Mouse (Mus musculus) thymus, postnatal 4 days (tissue): ENCODE results near the gene Rps5.
"Not testable (repeated sequence)": the region's sequence is repeated elsewhere in the genome, so short reads cannot be mapped to it uniquely, and the experiment has no call there.

ENCODE experiments used
- DNase-seq: peaks from one replicate; pipeline ENCODE4 v3.0.0; 2021

Gene Rps5

DNA sequence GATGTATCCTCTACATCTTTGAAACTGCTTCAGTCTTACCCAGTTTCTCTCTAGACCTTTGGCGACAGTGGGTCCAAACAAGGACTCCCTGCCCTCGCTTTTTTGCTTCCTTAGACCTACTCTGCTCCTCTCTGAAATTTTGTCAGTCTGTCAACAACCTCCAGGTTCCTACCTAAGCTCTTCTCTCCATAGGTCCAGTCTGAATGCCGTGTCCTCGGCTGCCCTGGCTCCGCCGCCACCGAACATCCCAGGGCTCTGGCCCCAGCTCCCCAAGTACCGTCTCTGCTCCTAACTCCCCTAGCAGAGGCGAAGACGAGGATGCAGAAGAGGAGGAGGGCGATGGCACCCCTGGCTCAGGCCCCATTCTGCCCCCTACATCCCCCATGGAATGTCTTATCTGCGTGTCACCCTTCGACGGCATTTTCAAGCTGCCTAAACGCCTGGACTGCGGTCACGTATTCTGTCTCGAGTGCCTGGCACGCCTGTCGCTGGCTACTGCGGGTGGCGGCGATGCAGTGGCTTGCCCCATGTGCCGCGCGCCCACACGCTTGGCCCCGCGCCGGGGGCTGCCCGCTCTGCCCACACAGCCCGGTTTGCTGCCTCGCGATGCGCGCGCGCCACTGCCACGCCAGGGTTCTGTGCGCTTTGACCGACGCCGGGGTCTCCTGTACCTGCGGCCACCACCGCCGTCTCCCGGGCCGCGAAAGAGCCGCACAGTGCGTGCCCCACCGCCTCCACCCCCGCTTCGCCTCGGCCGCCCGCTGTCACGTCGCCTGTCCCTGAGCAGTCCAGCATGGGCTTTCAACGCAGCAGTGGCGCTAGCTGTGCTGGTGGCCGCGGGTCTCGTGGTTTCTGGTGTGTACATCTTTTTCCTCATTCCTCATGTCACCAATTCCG lies 5.9 kb downstream of the Rps5 start:
- DNase-seq: peak; percentile 35

DNA sequence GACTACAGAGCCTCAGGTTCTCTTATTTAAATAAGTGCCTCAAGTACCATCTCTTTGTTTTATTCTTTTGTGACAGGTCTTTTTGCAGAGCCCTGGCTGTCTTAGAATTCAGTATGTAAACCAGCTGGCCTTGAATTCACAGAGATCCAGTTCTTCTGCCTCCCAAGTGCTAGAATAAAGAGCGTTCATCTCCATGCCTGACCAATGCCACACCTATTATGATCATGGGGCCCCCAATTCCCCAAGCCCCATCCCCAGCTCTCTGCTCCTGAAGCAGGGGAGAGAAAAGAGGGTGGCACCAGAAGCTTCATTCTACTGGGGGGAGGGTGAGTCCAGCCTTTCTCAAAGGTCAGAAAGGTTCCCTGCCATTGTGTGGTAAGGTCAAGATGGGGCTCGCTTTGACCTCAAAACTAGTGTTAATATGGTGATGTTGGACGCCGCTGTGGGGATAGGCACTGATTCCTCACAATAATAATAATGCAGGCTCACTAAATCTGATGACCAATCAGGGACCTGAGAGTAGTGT lies 11.6 kb downstream of the Rps5 start:
- no peak for DNase-seq

DNA sequence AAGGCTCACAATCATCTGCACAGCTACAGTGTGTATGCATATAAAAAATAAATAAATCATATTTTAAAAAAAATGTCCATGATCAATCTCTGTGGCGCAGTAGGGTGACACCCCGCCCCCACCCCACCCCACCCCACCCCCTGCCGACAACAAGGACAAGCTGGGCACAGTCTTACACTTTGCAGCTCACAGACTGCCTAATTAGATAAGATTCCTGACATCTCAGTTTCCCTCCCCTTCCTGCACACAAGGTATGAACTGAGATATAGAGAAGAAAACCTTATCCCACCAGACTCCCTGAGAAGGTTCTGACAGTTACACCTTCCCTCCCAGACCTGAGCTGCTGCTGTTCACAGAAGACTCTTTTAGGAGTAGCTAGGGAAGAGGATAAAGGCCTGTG lies 12.7 kb downstream of the Rps5 start:
- DNase-seq: no peak

DNA sequence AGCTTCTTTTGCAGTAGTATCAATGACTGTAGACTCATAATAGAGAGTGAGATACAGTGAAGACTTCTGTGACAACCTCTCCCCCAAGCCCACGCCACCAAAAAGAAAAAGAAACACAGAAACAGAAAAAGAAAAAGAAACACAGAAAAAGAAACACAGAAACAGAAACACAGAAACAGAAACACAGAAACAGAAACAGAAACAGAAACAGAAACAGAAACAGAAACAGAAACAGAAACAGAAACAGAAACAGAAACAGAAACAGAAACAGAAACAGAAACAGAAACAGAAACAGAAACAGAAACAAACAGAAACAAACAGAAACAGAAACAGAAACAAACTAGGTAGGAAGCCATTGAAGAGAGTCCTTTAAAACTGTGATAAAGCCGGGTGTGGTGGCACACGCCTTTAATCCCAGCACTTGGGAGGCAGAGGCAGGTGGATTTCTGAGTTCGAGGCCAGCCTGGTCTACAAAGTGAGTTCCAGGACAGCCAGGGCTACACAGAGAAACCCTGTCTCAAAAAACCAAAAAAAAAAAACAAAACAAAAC lies 15.2 kb downstream of the Rps5 start:
- DNase-seq: not testable (repeated sequence)

DNA sequence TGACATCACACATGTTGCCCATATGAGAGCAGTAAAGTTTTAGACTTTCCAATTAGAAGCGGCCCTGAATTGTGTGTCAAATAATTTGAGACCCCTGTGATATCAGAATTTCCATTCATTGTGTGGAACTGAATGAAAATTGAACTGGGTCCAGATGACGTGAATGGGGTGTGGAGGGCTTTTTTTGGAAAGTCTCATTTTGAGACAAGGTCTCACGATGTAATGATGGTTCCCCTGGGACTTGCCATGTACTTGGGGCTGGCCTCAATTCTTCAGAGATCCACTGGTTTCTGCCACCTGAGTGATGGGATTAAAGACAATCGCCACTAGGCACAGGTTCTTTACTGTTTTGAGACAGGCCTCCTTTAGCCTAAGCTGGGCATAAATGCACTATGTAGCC lies 18.5 kb downstream of the Rps5 start:
- no peak for DNase-seq

DNA sequence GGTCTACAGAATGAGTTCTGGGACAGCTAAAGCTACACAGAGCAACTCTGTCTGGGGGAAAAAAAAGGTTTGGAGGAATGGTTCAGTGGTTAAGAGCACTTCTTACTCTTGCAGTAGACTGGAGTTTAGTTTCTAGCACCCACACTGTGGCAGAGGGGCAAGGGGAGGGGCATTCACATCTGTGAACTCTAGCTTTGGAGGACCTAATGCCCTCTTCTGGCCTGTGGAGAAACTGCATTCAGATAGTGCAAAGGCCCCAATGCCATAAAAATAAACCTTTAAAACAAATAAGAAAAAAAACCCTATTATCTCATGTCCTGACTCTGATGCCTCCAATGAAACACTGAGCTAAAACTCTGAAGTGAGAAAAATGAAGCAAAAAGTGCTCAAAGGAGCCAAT lies 21.4 kb downstream of the Rps5 start:
- DNase-seq: peak; percentile 63

DNA sequence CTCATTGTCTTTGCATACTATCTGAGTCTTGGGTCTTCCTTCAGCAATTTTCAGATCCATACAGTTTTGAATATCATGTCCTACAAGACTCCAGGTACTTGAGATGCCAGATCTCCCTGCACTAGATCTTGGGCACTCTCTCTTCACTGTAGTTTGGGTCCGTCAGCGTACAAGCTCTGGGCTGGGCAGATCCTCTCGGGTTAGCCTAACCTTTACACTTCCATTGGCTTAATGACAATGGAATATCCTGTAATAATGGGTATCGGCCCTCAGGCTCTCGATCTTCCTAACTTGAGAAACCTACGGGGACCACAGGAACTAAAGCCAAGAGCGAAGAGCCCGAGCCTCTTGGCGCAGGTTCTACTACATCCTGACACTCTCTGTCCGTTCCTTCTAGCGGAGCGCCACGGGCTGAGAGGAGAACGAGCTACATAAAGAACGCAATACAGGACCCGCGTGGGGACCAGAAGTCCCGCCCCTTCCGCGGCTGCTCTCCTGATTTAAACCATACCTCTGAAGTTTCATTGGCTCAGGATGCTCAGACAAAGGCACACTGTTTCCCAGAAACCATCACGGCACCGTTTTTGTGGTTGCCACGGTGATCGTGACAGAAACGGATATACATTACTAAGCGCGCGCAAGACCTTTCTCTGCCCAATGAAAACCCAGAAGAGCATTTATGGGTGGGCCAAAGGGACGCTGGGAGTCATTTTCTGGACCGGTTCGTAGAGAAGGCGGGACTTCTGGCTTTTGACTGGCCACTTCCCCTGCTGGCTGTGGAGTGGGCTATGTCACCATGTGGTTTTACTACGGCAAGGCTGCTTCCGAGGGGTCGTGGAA lies 27.2 kb downstream of the Rps5 start:
- DNase-seq: peak; percentile 89

DNA sequence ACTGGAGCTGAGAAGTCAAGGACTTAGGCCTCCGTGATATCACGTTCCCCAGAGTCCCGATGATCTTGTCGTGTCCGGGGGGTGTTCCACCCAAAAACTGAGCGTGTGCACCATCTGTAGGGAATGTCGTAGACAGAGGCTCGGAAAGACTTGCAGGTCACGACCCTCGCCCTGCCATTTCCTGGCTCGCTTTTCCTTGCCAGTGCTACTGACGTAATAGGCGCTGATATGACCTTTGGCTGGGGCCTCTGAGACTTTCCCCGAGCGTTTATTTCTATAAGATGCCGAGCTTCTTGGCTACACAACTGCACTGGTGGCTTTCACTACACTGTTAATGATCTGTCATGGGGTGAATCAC lies 27.8 kb downstream of the Rps5 start:
- no peak for DNase-seq

DNA sequence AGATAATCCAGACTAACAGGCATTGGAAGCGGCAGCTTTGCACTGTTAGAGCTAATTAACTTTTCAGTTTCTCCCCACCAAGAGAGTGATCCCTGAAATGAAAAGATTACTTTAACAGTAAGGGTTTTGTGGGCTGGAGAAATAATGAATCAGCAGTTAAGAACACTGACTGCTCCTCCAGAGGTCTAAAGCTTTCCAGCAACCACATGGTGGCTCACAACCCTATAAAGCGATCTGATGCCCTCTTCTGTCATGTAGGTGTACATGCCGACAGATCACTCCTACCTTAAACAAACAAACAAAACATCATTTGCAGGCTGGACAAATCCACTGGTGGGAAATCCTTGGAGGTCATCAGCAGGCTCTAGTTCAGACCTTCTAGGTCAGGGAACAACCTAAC lies 32.8 kb downstream of the Rps5 start:
- DNase-seq: no peak

DNA sequence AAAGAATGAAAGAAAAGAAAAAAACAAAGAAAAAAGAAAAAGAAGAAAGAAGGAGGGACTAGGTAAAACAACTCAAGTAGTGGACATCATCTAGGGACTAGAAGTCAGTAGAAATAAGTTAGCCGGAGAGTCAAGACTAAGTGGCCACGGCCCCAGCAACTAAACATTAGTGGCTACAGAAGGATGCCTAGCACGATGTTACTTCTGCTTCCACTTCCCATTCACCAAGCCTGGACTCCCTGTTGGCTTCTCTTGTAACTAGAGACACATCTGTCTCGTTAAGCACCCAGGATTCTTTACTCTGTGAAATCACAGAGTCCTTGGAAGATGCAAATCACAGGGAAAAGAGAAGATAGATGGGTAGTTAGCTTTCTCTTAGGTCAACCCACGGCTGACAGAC lies 35.4 kb downstream of the Rps5 start:
- DNase-seq: no peak

DNA sequence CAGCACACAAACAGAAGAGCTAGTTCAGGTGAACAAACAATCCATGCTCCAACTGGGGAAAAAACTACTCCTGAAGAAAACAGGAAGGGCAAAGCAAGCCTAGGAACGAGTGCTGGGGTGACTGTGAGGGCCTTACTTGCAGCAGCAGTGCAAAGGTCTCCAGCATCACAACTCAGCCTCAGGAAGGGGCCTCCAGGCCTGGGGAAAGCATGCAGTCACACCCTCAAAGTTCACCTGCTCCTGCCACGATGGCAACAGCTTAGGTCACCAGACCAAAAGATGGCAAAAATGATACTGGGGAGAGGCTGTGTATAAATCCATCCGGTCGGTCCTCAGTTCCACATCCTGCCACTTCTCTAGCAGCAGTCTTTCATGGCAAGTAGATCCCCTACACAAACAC lies 36.9 kb downstream of the Rps5 start:
- no peak for DNase-seq

DNA sequence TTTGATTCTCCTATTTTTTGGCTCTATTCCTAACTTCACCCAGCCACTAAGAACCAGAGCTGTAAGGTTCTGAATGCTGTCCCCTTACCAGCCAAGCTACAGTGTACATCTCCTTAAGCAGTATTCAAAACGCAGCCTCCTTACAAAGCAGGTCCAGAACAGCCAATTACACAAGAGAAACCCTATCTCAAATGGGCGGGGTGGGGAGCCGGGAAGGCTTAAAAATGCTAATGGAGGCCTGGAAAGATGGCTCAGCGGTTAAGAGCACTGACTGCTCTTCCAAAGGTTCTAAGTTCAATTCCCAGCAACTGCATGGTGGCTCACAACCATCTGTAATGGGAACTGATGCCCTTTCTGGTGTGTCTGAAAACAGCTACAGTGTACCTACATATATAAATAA lies 37.6 kb downstream of the Rps5 start:
- no peak for DNase-seq

DNA sequence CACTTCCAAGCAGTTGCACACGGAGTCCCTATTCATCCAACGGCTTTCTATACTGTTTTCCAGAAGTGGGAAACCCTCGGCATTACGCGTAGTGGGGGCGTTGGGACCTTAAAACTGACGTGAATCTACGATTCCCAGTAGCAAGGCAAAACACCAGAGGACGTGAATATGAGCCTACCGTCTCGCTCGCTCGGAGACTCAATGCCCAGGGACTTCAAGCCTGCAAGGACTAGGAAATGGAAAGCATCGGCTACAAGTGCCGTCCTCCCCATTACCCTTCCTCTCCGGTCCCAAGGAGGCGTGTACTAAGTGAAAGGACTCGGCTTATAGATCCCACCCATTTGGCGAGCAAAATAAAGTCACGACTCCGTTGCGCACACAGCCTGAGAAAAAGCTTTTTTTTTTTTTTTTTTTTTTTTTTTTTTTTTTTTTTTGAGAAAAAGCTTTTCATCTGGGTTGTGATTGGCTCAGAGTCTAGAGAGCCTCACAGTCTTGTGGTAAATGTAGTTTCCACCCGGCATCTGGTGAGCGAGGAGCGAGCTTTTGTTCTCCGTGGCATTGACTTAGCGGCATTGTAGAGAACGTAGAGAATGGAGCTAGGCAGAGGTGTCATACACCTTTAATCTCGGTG lies 39.5 kb downstream of the Rps5 start:
- peak; percentile 75 for DNase-seq

DNA sequence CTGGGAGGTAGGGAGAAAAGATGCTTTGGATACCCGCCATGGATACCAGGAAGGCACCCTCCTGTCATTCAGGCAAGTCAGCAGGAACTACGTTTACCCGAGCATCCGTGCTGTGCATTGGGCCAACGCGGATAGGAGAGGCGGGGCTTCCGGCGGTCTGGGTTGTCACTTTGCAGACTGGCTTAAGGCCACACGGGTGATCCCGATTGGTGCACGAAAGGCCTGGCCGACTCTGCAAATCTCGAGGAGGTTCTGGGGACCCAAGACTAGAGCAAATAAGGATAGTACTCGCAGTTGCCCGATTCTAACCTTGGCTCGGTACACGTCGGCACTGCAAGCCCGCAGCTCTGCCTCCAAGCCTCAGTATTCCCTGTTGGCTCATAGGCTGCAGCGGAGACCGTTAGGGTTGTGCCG lies 43.6 kb downstream of the Rps5 start, which contains the start of gene Zfp324:
Zfp324 (plus strand) TSS at position 161 of the 414 bp plus-strand sequence.
- DNase-seq: peak; percentile 90

DNA sequence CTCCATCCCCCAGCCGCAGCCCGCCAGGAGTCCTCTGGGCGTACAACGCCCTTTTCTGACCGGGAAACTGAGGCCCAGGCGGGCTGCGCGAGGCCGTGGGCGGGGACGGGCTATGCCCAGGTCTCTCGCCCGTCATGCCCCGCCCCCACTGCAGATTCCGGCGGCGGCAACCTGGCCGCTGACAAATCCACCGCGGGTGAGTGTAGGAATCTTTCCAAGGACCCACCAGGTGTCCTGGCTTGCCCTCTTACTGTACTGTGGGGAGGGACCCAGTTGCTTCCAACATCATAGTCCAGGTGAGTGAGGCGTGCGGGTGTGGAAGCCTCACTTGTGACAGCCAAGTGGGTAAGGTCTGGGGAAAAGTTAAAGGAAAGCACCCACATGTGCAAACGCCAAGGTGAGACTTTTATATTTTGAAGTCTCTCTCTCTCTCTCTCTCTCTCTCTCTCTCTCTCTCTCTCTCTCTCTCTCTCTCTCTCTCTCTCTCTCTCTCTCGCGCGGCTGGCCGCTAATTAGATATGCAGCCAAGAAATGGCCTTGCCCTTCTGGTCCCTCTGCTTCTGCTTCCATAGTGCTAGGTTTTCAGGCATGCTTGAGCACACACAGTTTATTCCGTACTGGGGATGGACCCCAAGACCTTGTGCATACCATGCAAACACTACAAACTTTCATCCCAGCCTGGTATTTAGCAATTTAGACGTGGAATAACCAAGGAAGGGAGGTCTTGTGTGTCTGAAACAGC lies 44.2 kb downstream of the Rps5 start:
- DNase-seq: peak; percentile 86

DNA sequence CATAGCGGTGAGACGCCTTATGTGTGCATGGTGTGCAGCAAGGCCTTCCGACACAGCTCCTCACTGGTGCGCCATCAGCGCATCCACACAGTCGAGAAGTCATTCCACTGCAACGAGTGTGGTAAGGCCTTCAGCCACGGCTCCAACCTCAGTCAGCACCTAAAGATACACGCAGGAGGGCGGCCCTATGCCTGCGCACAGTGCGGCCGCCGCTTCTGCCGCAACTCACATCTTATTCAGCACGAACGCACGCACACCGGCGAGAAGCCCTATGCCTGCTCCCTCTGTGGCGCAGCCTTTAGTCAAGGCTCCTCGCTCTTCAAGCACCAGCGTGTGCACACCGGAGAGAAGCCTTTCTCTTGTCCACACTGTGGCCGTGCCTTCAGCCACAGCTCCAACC lies 48.8 kb downstream of the Rps5 start:
- DNase-seq: no peak
